Mouse (Mus musculus): ENCODE results near the gene Ctsw. TPM values are rescaled to one million over a fixed set of nuclear protein-coding genes. Genes with fewer than 3 reads are reported as not detected.
A peak's percentile ranks its signal among the peaks of the same experiment; 100 is the strongest.

Ctsw gene
- polyA plus RNA-seq, 1 experiment from 2014 or later, result 4.5 TPM

GRCm38 (mm10) chr19:5429806-5430205 is 38.5 kb downstream of the Ctsw start:
- Histone ChIP-seq H3K27ac (ENCODE audit: low read depth, low read length) (no peak overlapping the region), H3K4me2 (ENCODE audit: low read length) (no peak overlapping the region), H3K4me1 (ENCODE audit: control insufficient read depth, insufficient read depth, low read depth, low read length) (peaks cover 25% of the 10 kb centered on the region), H3K4me3 (ENCODE audit: low read length) (no peak overlapping the region), H3K9ac (ENCODE audit: low read depth, low read length) (no peak overlapping the region), H3K36me3 (ENCODE audit: control insufficient read depth, insufficient read depth, low read length) (no peaks in the 10 kb centered on the region), H3K9me3 (ENCODE audit: control insufficient read depth, low read length) (no peaks in the 10 kb centered on the region), H3K27me3 (replicated peaks; ENCODE audit: control insufficient read depth, insufficient read depth, low read length) (no peaks in the 10 kb centered on the region; the same call in 1 of the 2 replicates)
- 62% methylated on average over 8 of the region's 8 CpGs for WGBS
- ATAC-seq, result no peak

- Histone ChIP-seq H3K9ac (ENCODE audit: low read depth, low read length) (no peak overlapping the region), H3K36me3 (ENCODE audit: control insufficient read depth, insufficient read depth, low read length) (no peaks in the 10 kb centered on the region)
- WGBS, result 86% methylated on average over 4 of the region's 4 CpGs
These were observed 39.1 kb downstream of the Ctsw start for GRCm38 (mm10) chr19:5429219-5429618.

GRCm38 (mm10) chr19:5428083-5428482 is 40.2 kb downstream of the Ctsw start:
- H3K36me3 ChIP-seq (ENCODE audit: control insufficient read depth, insufficient read depth, low read length), result no peaks in the 10 kb centered on the region
- no peak overlapping the region for H3K9ac ChIP-seq (ENCODE audit: low read depth, low read length)
- H3K9me3 ChIP-seq (ENCODE audit: control insufficient read depth, low read length), result no peaks in the 10 kb centered on the region
- H3K27me3 ChIP-seq (replicated peaks; ENCODE audit: control insufficient read depth, insufficient read depth, low read length), result no peaks in the 10 kb centered on the region; the same call in 1 of the 2 replicates
- H3K27ac ChIP-seq (ENCODE audit: low read depth, low read length), result no peak overlapping the region
- 89% methylated on average over 2 of the region's 2 CpGs for WGBS
- no peak overlapping the region for H3K4me2 ChIP-seq (ENCODE audit: low read length)
- no peak overlapping the region for H3K4me3 ChIP-seq (ENCODE audit: low read length)
- peaks cover 25% of the 10 kb centered on the region for H3K4me1 ChIP-seq (ENCODE audit: control insufficient read depth, insufficient read depth, low read depth, low read length)
- no peak for ATAC-seq

More at GRCm38 (mm10) chr19:5429219-5429618, 39.1 kb downstream of the Ctsw start:
- no peaks in the 10 kb centered on the region for H3K9me3 ChIP-seq (ENCODE audit: control insufficient read depth, low read length)
- no peak overlapping the region for H3K4me2 ChIP-seq (ENCODE audit: low read length)
- no peaks in the 10 kb centered on the region; the same call in 1 of the 2 replicates for H3K27me3 ChIP-seq (replicated peaks; ENCODE audit: control insufficient read depth, insufficient read depth, low read length)
- no peak overlapping the region for H3K27ac ChIP-seq (ENCODE audit: low read depth, low read length)
- no peak overlapping the region for H3K4me3 ChIP-seq (ENCODE audit: low read length)
- H3K4me1 ChIP-seq (ENCODE audit: control insufficient read depth, insufficient read depth, low read depth, low read length), result peaks cover 25% of the 10 kb centered on the region
- ATAC-seq, result no peak

GRCm38 (mm10) chr19:5426640-5427290 is 41.5 kb downstream of the Ctsw start:
- no peaks in the 10 kb centered on the region; the same call in 1 of the 2 replicates for H3K27me3 ChIP-seq (replicated peaks; ENCODE audit: control insufficient read depth, insufficient read depth, low read length)
- peaks cover 3% of the 10 kb centered on the region; the same call in 1 of the 2 replicates for H3K36me3 ChIP-seq (ENCODE audit: control insufficient read depth, insufficient read depth, low read length)
- peaks cover 34% of the 10 kb centered on the region for H3K4me1 ChIP-seq (ENCODE audit: control insufficient read depth, insufficient read depth, low read depth, low read length)
- no peak overlapping the region for H3K4me3 ChIP-seq (ENCODE audit: low read length)
- ATAC-seq, result no peak
- no peak overlapping the region for H3K4me2 ChIP-seq (ENCODE audit: low read length)
- H3K9me3 ChIP-seq (ENCODE audit: control insufficient read depth, low read length), result no peaks in the 10 kb centered on the region
- H3K27ac ChIP-seq (ENCODE audit: low read depth, low read length), result no peak overlapping the region
- WGBS, result 92% methylated on average over 13 of the region's 13 CpGs
- H3K9ac ChIP-seq (ENCODE audit: low read depth, low read length), result 0 out of 2 replicates have a peak overlapping the region, but pooled peaks have one; percentile 10

DNA sequence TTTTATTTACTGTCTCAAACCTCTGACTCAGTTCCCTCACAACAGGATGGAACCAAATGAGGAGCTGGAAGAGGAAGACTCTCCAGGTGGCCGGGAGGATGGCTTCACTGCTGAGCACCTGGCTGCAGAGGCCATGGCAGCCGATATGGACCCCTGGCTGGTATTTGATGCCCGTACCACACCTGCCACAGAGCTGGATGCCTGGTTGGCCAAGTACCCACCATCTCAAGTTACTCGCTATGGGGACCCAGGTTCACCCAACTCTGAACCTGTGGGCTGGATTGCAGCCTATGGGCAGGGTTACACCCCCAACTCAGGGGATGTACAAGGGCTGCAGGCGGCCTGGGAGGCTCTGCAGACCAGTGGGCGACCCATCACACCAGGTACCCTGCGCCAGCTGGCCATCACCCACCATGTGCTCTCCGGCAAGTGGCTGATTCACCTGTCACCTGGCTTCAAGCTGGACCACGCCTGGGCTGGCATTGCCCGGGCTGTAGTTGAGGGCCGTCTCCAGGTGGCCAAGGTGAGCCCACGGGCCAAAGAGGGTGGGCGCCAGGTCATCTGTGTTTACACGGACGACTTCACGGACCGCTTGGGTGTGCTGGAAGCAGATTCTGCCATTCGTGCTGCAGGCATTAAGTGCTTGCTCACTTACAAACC is 42.3 kb downstream of the Ctsw start:
- WGBS, result 92% methylated on average over 17 of the region's 18 CpGs
- ATAC-seq, result no peak
- H3K4me3 ChIP-seq (ENCODE audit: low read length), result peak overlapping the region; percentile 76

GRCm38 (mm10) chr19:5424782-5425741 is 43.2 kb downstream of the Ctsw start, which contains the start of the genes Drap1 and AI837181:
TSS of gene Drap1 (minus strand) at chr19:5424979.
TSS of gene AI837181 (plus strand) at chr19:5425144.
- peaks cover 35% of the 10 kb centered on the region for H3K4me1 ChIP-seq (ENCODE audit: control insufficient read depth, insufficient read depth, low read depth, low read length)

More for the DNA sequence above, 42.3 kb downstream of the Ctsw start:
- peak overlapping the region; percentile 89 for H3K27ac ChIP-seq (ENCODE audit: low read depth, low read length)
- H3K27me3 ChIP-seq (replicated peaks; ENCODE audit: control insufficient read depth, insufficient read depth, low read length), result no peaks in the 10 kb centered on the region
- peak overlapping the region; percentile 80 for H3K4me2 ChIP-seq (ENCODE audit: low read length)
- peaks cover 35% of the 10 kb centered on the region for H3K4me1 ChIP-seq (ENCODE audit: control insufficient read depth, insufficient read depth, low read depth, low read length)
- H3K9me3 ChIP-seq (ENCODE audit: control insufficient read depth, low read length), result no peaks in the 10 kb centered on the region
- peak overlapping the region; percentile 92 for H3K9ac ChIP-seq (ENCODE audit: low read depth, low read length)
- H3K36me3 ChIP-seq (ENCODE audit: control insufficient read depth, insufficient read depth, low read length), result peaks cover 3% of the 10 kb centered on the region; the same call in 1 of the 2 replicates

GRCm38 (mm10) chr19:5424092-5424781 is 44.1 kb downstream of the Ctsw start:
- 1% methylated on average over 41 of the region's 48 CpGs for WGBS

More at GRCm38 (mm10) chr19:5424782-5425741, 43.2 kb downstream of the Ctsw start, which contains the start of the genes Drap1 and AI837181:
- ATAC-seq, result peak; percentile 94
- no peaks in the 10 kb centered on the region for H3K27me3 ChIP-seq (replicated peaks; ENCODE audit: control insufficient read depth, insufficient read depth, low read length)
- peak within 1 kb of the TSS; percentile 92 for H3K27ac ChIP-seq (ENCODE audit: low read depth, low read length)
- under 1% methylated on average over 78 of the region's 87 CpGs for WGBS
- H3K36me3 ChIP-seq (ENCODE audit: control insufficient read depth, insufficient read depth, low read length), result peaks cover 10% of the 10 kb centered on the region
- peak within 1 kb of the TSS; percentile 88 for H3K4me2 ChIP-seq (ENCODE audit: low read length)
- H3K4me3 ChIP-seq (ENCODE audit: low read length), result peak within 1 kb of the TSS; percentile 76
- peak within 1 kb of the TSS; percentile 92 for H3K9ac ChIP-seq (ENCODE audit: low read depth, low read length)
- H3K9me3 ChIP-seq (ENCODE audit: control insufficient read depth, low read length), result no peaks in the 10 kb centered on the region

GRCm38 (mm10) chr19:5423561-5423960 is 44.7 kb downstream of the Ctsw start:
- H3K36me3 ChIP-seq (ENCODE audit: control insufficient read depth, insufficient read depth, low read length), result peaks cover 11% of the 10 kb centered on the region
- H3K4me1 ChIP-seq (ENCODE audit: control insufficient read depth, insufficient read depth, low read depth, low read length), result peaks cover 32% of the 10 kb centered on the region
- H3K4me2 ChIP-seq (ENCODE audit: low read length), result peak overlapping the region; percentile 88
- ATAC-seq, result no peak
- H3K9me3 ChIP-seq (ENCODE audit: control insufficient read depth, low read length), result no peaks in the 10 kb centered on the region
- peak overlapping the region; percentile 92; the same call in 1 of the 2 replicates for H3K27ac ChIP-seq (ENCODE audit: low read depth, low read length)
- H3K27me3 ChIP-seq (replicated peaks; ENCODE audit: control insufficient read depth, insufficient read depth, low read length), result no peaks in the 10 kb centered on the region
- peak overlapping the region; percentile 90 for H3K9ac ChIP-seq (ENCODE audit: low read depth, low read length)
- peak overlapping the region; percentile 76 for H3K4me3 ChIP-seq (ENCODE audit: low read length)
- WGBS, result 71% methylated on average over 12 of the region's 12 CpGs

More at GRCm38 (mm10) chr19:5424092-5424781, 44.1 kb downstream of the Ctsw start:
- Histone ChIP-seq H3K36me3 (ENCODE audit: control insufficient read depth, insufficient read depth, low read length) (peaks cover 11% of the 10 kb centered on the region), H3K9ac (ENCODE audit: low read depth, low read length) (peak overlapping the region; percentile 90), H3K4me2 (ENCODE audit: low read length) (peak overlapping the region; percentile 88), H3K4me3 (ENCODE audit: low read length) (peak overlapping the region; percentile 76), H3K4me1 (ENCODE audit: control insufficient read depth, insufficient read depth, low read depth, low read length) (peaks cover 32% of the 10 kb centered on the region), H3K27ac (ENCODE audit: low read depth, low read length) (peak overlapping the region; percentile 92), H3K27me3 (replicated peaks; ENCODE audit: control insufficient read depth, insufficient read depth, low read length) (no peaks in the 10 kb centered on the region), H3K9me3 (ENCODE audit: control insufficient read depth, low read length) (no peaks in the 10 kb centered on the region)
- ATAC-seq, result peak; percentile 62

Measured in hindbrain, embryonic 16.5 days (tissue).